Mouse (Mus musculus): ENCODE measurements around the gene Npl.

Gene Npl

DNA sequence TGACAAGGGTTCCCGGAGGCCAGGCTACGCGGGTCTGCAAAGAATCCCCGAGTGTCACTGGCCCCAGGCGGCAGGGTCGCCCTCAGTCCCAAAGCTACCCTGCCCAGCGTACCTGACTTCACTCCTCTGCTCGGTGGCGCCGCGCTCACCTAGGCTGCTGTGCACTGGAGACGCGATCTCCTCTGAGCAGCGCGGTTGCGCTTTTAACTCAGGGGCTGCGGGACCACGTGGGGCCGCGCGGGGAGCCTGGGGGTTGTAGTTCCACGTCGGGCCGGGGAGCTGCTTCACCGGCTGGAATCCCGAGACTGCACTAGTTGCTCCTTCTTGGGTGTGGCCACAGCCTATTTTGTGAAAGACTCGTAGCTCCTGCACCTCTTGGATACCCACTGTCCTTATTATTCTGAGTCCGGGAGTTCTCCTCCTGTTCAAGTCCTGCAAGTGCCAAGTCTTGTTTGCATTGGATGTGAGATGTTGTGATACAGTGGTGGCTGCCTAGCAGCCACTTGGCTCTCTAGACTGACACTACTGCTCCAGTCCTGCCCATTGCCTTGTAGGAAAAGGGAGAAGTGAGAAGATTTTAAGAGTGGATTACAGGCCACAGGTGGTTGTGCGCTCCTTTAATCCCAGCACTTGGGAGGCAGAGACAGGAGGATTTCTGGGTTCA is at the start of gene Npl:
TSS of gene Npl (minus strand) at position 510 of the 664 bp plus-strand sequence.
- DNase-seq (ENCODE audit: extremely low read depth, insufficient read length, low spot score) = no peak

DNA sequence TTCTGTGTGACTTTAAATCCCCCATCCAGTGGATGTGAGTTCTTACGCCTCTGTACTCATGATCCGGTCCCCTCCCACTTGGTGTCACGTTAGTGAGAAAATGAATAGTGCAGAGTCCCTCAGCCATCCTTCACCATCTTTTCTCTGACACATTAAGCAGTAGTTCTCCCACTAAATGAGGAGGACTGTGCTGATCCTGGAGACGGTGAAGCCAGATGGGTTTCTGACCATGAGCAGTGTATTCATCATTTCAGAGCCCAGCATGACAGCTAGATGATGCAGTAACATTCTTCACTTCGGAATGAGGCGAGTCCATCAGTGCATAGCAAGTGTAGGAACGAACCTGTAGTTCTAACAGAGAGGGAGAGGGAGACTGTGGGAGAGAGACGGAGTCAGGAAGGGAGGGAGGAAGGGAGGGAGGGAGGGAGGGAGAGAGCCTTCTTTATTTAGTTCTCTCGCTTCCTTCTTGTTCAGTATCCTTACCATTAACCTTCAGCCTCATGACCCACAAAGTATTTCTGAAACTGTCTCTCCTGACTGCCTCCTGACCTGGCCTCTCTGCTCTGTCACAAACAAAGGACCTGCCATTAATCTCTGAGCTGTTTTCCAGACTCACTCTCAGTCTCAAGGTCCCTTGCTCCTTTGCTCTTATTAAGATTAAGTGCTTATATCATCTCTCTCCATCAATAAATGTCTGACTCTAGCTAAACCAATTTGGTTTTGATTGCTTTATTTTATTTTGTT is 49.6 kb upstream of the Npl start:
- no peak for DNase-seq (ENCODE audit: extremely low read depth, insufficient read length, low spot score)

DNA sequence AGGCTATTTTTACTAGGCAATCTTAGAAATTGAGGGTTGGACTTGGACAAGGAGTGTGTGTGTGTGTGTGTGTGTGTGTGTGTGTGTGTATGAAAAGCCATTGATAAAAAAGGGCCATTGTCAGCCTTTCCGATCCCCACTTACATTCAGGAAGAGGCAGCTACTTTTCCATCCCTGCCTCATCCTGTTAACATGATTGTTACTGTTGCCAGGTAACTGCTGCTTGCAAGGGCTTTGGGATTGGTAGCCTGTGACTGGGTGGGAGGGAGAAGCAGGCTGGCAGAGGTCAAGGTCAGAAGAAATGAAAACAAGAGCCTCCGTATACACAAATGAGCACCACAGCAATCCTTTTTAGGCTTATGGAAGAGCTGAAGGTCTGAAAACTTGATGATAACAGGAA is 48.9 kb upstream of the Npl start:
- DNase-seq (ENCODE audit: extremely low read depth, insufficient read length, low spot score) = no peak

DNA sequence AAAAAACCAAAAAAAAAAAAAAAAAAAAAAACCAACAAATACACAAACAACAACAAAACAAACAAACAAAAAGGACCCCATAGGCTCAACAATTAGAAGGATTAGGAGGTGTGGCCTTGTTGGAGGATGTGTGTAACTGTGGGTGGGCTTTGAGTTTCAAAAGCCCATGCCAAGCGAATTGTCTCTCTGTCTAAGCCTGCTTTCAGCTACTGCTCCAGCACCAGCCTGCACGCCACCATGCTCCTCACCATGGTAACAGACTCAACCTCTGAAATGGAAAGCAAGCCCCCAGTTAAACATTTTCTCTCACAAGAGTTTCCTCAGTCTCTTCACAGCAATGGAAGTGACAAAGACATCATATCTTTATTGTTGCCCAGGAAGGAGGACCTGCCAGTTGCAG is 43.8 kb upstream of the Npl start:
- DNase-seq (ENCODE audit: extremely low read depth, insufficient read length, low spot score) = no peak

DNA sequence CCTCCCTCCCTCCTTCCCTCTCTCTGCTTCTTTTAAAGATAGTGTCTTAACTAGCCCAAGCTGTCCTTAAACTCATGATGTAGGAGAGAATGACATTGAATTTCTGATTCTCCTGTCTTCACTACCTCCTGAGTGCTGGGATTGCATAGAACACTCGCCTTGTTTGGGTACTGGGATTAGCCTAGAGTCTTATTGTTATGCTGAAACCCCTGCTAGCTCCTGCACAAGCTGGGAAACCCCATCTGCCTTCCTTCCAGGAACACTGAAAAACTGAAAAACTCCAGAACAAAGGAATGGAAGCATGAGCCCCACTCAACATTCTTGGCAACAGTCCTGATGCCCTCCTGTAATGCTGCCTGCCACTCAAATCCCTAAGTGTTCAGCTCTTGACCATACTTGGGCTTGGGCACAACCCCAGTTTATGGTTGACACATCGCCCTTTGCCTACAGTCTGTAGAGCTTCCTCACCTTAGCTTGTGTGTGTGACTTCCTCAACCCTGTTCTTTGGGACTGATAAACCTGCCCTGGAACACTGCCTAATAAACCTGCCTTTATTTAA is 40.4 kb upstream of the Npl start:
- DNase-seq (ENCODE audit: extremely low read depth, insufficient read length, low spot score) = no peak

DNA sequence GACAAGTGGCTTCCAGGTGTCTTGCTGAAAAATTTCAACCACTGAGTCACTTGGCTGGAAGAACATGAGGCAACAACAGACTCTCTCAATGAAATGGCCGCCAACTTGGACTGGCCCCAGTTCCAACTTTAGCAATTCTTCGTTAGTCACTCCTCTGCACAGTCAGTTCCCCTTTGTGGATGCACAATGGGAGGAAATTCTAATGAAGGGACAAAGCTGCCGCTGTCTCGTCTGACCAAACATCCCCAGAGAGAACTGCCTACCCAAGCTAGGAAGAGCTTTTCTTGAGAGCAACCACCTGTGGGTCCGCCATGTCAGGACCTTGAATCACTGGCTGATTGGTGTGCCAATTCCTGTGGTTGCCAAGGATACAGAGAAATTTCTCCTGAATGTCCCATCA is 38.1 kb upstream of the Npl start:
- DNase-seq (ENCODE audit: extremely low read depth, insufficient read length, low spot score) = peak; percentile 14

DNA sequence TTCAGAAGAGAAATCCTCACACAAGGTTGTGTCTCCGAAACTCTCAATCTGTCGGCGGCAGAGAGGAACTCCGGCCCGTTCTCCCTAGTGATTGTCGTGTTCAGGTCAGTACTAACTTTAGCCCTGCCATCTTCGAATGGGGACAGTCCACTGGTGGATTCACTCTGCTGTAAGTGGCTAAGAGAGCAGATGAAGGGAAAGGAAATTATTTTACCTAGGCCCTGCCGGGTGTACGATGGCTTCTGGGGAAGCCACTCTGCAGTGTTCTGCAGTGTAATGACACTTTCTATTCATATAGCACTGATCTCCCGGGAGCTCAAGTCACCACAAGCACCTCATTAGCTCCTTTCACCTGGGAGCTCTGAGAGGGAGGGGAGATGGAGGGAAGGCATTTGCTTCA is 37.0 kb upstream of the Npl start:
- no peak for DNase-seq (ENCODE audit: extremely low read depth, insufficient read length, low spot score)

DNA sequence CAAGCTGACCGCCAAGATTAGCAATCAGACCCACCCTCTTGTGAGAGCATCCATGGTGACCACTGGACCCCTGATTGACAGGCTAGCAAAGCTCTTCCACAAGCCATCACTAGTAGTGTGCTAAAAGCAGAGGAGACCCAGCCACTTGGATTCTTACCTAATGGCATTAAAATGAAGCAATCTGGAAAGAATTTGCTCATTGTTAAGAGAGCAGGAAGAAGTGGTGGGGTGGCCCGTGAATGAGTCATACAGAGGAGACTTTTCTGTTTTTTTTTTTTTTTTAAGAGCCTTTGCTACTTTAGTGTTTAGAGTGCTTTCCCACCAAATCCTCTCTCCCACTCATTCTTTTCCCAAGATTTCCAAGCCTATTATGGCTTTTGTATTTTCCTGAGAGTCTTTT is 35.9 kb upstream of the Npl start:
- peak; percentile 42 for DNase-seq (ENCODE audit: extremely low read depth, insufficient read length, low spot score)

DNA sequence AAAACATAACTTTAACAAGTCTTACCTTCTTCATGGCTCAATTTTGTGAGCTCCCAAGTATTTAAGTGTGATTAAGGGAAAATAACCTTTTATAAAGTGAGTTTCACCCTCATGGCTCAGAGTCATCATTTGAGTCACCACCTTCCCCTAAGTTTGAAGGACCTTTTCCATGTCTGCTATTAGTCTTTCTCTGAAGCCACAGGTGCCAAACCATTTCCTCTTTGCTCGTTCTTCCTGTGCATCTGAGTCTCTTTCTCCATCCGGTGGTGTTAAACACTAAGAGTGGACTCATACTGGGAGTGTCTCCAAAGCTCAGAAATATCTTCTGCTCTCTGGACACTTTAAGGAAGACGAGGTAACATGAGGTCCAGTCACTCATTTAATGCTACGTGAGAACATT is 33.3 kb upstream of the Npl start:
- DNase-seq (ENCODE audit: extremely low read depth, insufficient read length, low spot score) = no peak

DNA sequence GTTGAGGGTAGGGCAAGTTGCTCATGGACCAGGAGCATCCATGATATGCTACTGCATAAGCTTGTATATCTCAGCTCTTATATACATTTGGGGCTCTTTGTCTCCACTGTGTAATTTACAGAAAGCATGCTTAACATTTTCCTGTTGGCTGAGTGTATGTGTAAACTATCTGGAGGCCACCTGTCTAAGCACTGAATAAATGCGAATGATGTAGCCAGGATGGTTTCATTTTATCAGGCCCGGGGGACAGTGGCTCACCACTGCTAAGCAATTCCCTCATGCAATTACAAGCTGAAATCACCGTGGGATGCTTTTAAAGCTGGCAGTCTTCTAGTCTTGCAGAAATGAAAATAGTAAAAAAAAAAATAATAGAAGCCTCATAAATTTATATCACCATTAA is 24.9 kb upstream of the Npl start:
- no peak for DNase-seq (ENCODE audit: extremely low read depth, insufficient read length, low spot score)

DNA sequence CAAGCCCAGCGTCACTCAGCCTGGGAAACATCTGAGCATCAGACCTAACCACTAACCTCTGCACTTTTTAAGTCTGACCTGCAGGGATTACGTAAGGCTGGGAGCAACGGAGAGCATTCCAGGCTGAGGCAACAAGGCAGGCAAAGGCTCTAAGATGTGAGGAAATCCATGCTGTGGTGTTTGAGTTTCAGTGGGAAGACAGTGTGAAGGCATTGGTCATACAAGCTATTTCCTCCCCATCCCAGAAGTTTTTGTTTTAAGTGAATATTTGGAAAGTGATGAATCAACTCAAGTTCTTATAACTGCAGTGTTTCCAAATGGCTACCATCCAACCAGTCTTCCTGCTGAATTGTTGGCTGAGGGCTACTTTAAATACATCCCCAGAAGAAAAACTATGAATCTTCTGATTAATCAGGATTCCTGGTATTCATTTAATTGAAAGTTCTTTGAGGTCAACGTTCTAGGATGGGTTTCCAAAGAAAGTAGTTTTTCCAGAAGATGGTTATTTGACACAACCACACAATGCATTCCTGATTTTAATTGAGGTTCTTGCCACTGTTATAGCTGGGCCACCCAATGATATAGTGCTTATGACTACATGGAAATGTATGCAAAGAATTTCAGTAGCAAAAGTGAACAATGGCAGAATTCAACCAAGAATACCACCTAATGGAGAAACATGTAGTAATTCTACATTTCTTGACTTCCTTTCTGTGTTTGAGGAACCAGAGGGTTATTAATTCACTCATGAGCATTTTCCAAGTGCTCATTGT is 22.6 kb upstream of the Npl start:
- DNase-seq (ENCODE audit: extremely low read depth, insufficient read length, low spot score) = peak; percentile 67

DNA sequence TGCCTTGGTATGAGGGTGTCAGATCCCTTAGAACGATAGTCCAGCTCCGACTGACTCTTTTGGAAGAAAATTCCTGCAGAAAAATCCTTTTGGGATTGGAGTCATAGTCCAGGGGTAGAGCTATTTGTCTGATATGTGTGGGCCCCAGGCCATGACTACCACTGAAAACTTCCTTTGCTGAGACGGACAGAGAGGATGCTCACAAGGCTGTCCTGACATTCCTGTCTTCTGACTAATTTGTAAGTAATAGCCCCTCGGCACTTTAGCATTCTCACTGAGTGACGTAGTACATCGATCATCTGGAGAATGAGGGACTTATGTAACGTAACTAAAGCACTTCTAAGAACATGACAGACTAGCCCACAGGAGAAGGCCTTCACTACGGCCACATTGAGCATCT is 15.9 kb upstream of the Npl start:
- DNase-seq (ENCODE audit: extremely low read depth, insufficient read length, low spot score) = no peak

DNA sequence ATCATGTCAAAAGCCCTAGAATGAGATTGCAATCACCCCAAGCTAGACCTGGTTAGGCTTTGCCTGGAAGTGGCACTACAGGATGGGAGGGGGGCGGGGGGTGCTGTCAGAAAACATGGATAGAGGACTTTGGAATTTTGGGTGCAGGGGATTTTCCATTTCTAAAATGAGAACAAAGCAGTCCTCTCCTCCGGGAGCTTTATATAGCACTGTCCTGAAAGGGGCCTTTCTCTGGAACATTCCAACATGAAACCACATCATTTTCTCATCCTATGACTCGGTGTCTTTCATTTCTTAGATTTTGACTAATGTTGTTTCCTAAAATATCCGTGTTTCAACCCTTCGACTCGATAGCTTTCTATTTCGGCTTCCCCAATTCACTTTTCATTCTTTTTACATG is 14.9 kb upstream of the Npl start:
- no peak for DNase-seq (ENCODE audit: extremely low read depth, insufficient read length, low spot score)

DNA sequence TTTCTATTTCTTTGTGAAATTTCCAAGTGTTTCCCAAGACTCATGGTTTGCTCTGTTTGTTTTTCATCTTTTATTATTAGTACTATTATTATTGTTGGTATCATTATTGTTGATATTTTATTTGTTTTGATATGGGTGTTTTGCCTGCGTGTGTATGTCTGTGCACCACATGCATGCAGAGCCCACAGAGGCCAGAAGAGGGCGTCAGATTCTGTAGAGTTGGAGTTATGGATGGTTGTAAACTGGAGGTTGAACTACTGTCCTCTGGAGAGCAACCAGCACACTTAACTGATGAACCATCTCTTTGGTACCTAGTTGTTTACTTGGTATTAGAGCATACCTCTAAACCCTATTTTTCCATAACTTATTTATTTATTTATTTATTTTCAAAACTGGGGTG is 13.8 kb upstream of the Npl start:
- no peak for DNase-seq (ENCODE audit: extremely low read depth, insufficient read length, low spot score)

DNA sequence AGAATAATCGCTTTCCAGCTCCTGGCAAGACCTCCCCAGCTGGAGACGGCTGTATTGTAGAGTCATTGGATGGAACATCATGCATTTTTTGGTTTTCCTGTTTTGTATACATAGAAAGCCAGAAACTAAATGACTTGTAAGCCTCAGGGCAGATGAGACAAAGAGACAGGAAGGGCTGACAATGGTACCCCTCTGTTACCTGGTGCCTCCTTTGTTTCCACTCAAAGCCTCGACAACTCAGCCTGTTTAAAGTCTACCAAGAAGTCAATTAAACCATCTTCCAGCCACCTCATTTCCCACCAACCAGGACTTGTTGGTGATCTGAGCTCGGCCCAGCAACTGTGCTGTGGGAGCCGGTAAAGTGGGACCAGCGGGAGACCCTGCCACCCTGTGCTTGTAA is 11.0 kb upstream of the Npl start:
- DNase-seq (ENCODE audit: extremely low read depth, insufficient read length, low spot score) = no peak

DNA sequence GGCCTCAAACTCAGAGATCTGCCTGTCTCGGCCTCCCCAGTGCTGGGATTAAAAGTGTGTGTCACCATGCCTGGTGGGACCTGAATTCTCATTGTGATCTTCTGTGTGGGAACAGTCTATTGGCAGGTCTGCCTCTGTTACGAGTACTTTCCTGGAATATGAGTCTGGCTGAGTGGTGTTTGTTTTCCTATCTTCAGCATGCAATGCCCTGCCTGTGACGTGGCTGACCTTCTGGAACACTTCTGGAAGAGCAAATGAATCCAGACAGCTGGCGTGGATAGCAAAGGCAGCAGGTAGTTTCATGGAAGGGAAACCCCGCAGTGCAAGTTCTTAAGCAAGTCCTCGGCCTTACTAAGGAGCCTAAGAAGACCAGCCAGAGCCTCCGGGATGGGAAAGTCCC is 9.9 kb upstream of the Npl start:
- DNase-seq (ENCODE audit: extremely low read depth, insufficient read length, low spot score) = no peak

DNA sequence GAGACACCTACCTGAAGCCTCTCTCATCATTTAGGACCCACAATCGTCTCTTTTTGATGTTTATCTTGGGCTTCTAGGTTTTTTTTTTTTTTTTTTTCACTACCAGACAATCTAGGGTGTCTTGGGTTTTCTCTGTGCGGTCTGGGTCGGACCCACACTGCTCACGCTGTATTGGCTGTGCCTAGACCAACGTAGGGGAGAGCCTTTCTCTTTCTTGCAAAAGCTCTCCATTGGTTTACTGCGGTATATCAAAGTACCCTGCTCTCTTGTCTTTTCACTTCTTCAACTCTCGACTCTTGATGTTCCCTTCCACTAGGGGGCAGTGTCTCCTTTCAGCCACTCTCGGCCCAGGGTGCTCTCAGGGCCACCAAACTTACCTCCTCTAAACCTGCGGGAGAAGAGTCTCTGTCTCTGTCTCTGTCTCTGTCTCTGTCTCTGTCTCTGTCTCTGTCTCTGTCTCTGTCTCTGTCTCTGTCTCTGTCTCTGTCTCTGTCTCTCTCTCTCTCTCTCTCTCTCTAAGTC is 9.3 kb upstream of the Npl start:
- peak; percentile 21 for DNase-seq (ENCODE audit: extremely low read depth, insufficient read length, low spot score)

DNA sequence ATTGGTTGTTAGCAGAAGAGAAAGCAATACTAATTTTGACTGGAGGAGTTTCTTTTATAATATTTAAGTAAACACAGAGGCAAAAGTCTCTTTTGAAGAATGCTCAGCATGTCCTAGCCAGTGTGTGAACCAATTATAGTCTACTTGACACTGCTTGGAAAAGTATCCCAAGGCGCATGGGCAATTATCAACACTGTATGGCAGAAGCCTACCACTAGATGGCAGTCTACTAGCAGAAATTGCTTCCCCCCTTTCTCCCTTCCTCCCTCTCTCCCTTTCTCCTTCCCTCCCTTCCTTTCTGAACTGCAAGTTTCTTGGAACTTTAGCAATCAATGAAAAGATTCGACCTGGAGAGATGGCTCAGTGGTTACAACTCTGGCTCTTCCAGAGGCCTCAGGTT is 7.1 kb upstream of the Npl start:
- no peak for DNase-seq (ENCODE audit: extremely low read depth, insufficient read length, low spot score)

DNA sequence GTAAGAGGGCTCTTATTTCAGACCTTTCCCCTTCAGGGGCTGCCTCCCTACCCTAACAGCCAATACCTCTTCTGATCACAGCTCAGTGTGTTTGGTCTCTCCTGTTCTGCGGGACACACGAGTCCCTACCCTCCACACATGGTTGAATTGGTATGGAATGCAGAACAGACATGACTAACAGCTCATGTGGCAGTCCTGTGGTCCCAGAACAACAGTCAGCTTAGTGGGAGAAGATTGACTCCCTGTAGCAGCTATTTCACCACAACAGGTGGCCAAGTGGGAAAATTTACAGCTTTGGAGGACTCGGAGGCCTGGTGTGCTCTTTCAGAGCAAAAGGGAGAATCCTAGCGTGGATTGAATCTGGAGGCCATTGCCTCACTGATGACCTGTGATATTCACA is 6.4 kb upstream of the Npl start:
- DNase-seq (ENCODE audit: extremely low read depth, insufficient read length, low spot score) = no peak

DNA sequence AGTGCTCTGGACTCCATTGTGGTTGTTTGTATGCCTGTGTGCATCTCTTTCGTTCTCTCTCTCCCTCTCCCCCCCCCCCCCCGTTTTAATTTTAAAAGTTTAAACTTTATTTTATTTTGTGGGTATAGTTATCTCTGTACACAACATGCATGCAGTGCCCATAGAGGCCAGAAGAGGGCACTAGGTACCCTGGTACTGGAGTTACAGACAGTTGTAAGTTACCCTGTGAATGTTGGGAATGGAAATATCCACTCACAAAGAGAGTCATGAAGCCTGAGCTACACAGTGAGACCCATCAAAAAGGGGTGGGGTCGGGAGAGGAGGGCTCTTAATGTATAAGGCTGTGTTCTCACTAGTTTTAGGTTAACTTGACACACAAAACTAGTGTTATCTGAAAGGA is 969 bp upstream of the Npl start:
- no peak for DNase-seq (ENCODE audit: extremely low read depth, insufficient read length, low spot score)

DNA sequence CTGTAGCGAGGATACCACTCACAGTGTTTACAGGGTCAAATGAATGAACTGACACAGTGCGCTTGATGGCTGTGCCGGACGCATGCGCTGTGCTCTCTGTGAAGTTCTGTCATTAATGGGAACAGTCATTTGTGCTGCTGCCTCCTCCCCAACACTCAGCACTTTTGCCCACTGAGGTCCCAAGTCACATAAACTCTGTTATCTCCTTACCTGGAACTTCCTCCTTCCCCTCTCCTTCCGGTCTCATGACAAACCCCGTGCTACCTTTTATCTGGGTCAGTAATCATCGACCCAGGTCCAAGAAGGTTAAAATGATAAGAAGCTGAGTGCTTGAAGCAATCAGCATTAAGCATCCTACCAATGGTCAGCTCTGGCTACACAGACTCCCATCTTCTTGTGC is 2.3 kb downstream of the Npl start:
- no peak for DNase-seq (ENCODE audit: extremely low read depth, insufficient read length, low spot score)
